Mouse (Mus musculus) gastrocnemius, adult 2 months (tissue): ENCODE results near the gene Amph. TPM values are rescaled to one million over a fixed set of nuclear protein-coding genes. Genes with fewer than 3 reads are reported as not detected.
"Not testable (repeated sequence)": the region's sequence is repeated elsewhere in the genome, so short reads cannot be mapped to it uniquely, and the experiment has no call there.

Experiments
- DNase-seq: peaks from one replicate; pipeline ENCODE4 v3.0.0; 2022
- H3K27ac ChIP-seq: fragments of 200-600 bp; 2 replicates; pipeline ENCODE4 v1.8.1; 2022; ENCODE audit warnings: mild to moderate bottlenecking
- H3K4me3 ChIP-seq: fragments of 200-600 bp; 2 replicates; pipeline ENCODE4 v1.8.1; 2022; ENCODE audit warnings: mild to moderate bottlenecking, moderate library complexity
- CTCF ChIP-seq: fragments of 200-600 bp; IDR thresholded peaks from 2 replicates; pipeline ENCODE4 v1.8.1; 2022; ENCODE audit warnings: antibody characterized with exemption, mild to moderate bottlenecking, moderate library complexity
- intact Hi-C: fragments of 180-260 bp; cut with DNase I; formaldehyde crosslinking; loops from one replicate; pipeline ENCODE4 v1.15.1; 2025
- long read RNA-seq, 2 experiments: library from polyadenylated mRNA; stranded (forward); transcript quantifications; one replicate each; pipeline ENCODE4 v2.0.0; 2021
- total RNA-seq, 2 experiments: library from RNA; stranded (reverse); gene quantifications; 2 replicates each; pipeline ENCODE4 v1.2.3; 2021

Amph gene
- under 1 TPM; 0.33 to 0.73 TPM for total RNA-seq
- long read RNA-seq, experiment 1, partial matches to known transcripts = 0 of 2 reads
- long read RNA-seq, experiment 1, other reads (novel, unspliced or antisense) = 2 of 2 reads
- long read RNA-seq, experiment 2, partial matches to known transcripts = 0 of 1 reads
- long read RNA-seq, experiment 2, other reads (novel, unspliced or antisense) = 1 of 1 reads

DNA sequence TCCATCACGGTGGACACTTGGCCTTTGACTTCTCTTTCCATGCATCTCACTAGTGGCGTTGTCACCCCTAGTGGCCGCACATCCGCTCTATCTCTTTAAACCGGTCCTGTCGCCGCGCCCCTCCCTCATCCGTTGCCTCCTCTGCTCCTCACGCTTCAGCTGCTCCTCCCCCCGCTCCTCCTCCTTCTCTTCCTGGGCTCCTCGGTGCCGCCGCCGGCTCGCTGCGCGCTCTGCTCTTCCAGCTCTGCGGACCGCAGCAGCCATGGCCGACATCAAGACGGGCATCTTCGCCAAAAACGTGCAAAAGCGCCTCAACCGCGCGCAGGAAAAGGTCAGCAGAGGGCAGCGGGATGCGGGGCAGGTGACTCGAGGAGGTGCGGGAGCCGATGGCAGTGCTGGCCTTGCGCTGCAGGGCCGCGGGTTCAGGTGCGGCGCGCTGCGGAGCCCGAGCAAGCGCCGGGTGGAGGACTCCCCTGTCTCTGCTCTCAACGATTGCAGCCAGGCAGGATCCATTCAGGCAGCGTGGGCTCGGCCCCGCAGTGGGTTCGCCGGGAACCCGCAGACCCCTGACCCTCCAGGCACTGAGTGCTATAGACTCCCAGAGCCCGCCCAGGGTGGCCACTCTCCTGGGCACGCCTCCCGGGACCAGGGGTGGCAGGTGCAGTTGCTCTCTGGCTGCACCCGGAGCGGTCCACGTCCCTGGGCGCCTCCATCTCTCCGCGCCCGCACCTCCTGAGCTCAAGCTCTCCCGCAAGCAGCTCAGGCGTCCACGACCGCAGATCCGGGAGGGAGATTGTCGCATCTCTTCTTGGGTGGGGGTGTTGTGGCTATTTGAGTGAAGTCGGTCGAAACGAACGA is at the start of gene Amph:
Gene Amph (plus strand): TSS at position 35 of the 858 bp plus-strand sequence.
- H3K27ac ChIP-seq = peak within 1 kb of the TSS; percentile 51
- H3K4me3 ChIP-seq = peak within 1 kb of the TSS; percentile 73
- peak; percentile 61 for DNase-seq
- intact Hi-C loops = no loop called here
- TF ChIP-seq CTCF = peak; percentile 17

DNA sequence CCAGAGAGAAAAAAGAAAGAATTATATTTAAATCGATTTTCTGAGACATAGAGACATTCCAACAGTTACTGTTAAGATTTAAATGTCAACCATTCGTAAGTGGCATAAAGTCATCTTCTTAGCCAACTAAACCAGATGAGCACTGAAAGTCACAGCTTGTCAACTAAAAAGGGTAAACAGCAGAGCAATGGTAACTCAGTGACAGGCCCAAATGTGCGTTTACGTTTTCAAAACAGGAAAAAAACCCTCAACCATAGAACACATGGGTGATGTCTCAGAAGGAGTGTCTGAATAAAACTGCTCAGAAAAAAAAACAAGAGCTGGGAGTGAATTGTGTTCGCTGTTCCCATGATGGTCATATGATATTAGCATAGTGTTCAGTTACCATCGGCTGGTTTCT is 44.4 kb upstream of the Amph start:
- TF ChIP-seq CTCF = no peak
- DNase-seq = no peak
- intact Hi-C loops = no loop called here
- Histone ChIP-seq H3K27ac (no peak overlapping the region), H3K4me3 (no peak overlapping the region)

DNA sequence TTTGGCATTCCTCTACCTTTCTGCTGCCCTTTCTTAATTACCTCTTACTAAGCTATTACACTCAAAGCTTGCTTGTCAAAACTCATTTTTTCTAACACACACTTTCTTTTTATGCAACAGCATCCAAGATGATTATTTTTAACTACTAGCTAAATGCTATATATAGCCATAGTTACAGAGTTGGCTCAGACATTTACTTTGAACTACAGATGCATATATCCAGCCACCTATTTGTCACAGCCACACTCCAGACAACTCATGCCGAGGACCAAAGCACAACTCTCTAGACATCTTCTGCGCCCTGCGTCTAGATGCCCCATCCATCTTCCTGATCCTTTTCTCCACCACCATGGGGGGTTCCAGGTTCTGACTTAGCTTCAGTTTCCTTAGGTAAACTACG is 33.2 kb upstream of the Amph start:
- no peak overlapping the region for H3K4me3 ChIP-seq
- no peak overlapping the region for H3K27ac ChIP-seq
- intact Hi-C loops = no loop called here
- DNase-seq = no peak
- TF ChIP-seq CTCF = no peak

DNA sequence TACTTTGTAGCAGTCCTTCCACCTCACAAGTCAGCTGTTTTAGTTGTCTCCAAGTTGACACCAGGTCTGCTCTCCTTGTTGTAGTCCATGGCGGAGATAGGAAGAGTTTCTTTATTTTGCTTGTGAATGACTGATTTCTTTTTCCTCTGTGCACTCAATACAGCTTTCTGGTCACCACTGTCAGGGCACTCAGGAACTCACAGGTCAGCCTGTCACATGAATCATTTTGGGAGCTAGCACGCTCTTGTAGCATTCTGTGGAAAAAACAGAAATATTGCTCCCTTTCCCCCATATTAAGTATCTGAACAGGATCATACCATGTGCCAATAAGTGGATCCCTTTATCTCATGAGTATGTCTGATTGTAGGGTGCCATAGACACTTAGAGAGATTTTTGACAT is 14.8 kb upstream of the Amph start:
- DNase-seq, H3K27ac ChIP-seq, intact Hi-C loops, H3K4me3 ChIP-seq: not testable (repeated sequence)

DNA sequence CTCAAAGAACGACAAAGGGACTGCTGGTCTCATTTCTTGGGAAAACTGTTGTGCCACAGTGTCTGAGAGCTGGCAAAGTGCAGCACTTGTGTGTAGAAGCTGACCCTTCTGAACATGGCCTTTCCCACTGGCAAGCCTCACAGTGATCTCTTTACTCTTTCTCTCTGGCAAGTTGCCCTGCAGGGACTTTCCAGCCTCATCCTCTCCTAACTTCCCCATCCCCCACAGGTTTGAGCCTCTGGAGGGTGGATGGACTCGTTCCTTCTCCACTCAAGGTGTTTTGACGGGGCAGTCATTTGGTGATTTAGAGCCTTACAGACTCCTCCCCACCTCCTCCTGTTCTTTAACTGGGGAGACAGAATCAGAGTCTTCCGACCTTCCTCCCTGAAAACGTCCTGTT is 319 bp upstream of the Amph start:
- intact Hi-C loops = no loop called here
- peak overlapping the region; percentile 73 for H3K4me3 ChIP-seq

DNA sequence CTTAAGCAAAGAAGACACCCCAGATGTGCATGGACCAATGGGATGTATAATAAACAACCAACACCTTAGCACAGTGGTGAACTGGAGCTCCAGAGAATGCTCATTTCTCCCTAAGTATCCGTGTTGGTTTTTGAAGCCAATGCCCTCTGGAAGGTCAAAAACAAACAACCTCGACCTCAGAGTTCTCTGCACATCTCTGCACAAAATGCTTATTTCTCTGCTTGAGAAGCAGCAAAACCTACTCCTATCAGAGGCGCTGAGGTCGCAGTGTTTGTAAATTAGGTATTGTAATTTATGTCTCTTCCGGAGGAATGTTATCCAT is 985 bp downstream of the Amph start:
- DNase-seq = no peak
- intact Hi-C loops = no loop called here
- TF ChIP-seq CTCF = no peak
- Histone ChIP-seq H3K27ac (no peak overlapping the region), H3K4me3 (peak overlapping the region; percentile 73)

More for the DNA sequence above, 319 bp upstream of the Amph start:
- no peak overlapping the region for H3K27ac ChIP-seq
- no peak for TF ChIP-seq CTCF
- DNase-seq = no peak

DNA sequence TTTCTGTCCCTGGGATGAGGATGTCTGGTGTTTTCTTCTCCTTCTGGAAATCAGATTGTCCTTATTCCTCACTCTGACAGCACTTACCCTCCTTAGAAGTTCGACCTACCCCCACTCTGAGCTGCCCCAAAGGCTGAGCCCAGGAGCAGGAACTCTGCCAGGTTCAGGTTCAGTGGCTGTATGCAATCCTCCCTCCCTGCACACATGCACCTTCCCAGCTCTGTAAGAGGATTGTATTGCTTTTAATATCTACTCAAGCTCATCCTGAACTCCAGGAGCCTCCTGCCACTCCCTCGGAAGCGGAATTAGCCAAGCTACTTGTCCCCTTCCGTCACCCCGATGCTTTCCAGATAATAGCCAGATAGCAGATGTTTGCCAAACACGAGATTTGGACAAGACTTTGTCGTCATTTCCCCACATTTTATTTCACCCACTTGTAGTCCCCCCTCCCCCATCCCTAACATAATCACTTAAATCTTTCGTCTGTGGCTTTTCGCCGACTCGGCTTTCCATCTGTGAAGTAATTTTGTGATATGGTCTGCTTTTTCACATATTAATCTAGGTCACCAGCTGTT is 1.7 kb downstream of the Amph start:
- intact Hi-C loops = no loop called here
- no peak for DNase-seq
- H3K27ac ChIP-seq = no peak overlapping the region
- H3K4me3 ChIP-seq = peak overlapping the region; percentile 29
- no peak for TF ChIP-seq CTCF

DNA sequence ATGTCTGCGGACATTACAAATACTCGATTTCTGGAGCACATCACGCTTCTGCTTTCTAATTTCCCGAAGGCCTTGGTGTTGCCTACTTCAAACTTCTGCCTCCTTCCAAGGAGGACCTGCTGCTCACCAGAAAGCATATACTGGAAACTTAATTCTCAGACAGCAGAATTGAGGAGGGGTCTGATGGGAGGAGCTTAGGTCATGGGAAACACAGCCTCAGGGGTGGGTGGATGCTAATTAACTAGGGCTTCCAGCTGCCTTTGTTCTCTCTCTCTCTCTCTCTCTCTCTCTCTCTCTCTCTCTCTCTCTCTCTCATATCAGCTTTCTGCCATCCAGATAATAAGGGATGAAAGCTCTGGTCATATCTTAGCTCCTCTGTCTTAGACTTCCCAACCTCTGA is 5.6 kb downstream of the Amph start:
- DNase-seq = no peak
- Histone ChIP-seq H3K4me3 (no peak overlapping the region), H3K27ac (no peak overlapping the region)
- intact Hi-C loops = no loop called here
- no peak for TF ChIP-seq CTCF

DNA sequence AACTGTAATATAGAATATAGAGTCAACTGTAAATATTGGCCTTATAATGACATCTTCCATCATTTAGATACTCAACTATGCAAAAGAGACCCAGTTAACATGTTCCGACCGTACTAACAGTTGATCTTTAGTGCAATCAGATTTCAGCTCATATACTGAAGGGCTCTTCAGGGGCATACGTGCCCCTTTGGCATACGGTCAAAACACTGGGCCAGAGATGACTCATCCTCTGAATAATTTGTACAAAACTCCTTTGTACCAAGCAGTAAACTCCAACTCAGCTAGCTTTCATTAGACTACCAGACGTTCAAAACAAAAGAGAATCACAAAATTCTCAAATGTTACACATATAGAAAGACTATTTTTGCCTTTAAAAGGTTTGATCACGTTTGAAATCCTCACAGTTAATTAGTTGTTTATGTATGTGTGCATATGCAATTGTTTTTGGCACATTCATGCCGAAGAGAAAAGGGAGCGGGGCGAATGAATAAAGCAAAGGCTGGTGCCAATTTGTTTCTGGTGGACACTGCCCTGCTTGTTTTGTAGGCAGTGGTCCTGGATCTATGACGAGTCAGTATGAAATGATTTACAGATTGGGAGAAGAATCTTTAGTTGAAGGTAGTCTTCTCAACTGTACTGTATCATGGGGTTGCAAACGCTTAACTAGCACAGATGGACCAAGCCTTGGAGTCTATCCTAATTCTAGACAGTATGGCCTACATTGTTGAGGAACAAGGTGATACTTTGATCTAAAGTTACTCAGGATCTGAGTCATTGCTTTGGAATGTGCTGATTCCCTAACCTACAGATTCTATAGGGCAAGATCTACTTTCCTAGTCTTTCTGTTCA is 8.3 kb downstream of the Amph start:
- intact Hi-C loops = no loop called here
- TF ChIP-seq CTCF = no peak
- no peak overlapping the region for H3K4me3 ChIP-seq
- no peak for DNase-seq
- H3K27ac ChIP-seq = no peak overlapping the region

DNA sequence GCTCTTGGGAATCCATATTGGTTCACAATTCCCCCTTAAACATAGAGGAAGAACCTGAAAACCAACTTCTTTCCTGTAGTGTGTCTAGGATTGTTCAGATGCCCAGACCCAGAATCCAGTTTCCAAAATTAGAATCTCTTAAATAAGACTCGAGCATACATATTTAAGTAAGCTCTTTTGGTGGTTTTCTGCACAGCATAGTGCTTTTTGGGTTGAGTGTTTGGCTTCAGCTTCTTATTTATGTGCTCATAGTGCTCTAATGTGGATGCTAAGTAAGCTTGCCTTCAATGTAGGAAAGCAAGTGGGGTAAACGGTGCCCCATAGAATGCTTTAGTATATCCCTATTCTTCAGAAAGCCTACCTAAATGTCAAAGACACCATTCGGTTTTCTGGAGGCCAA is 9.0 kb downstream of the Amph start:
- TF ChIP-seq CTCF = no peak
- Histone ChIP-seq H3K4me3 (no peak overlapping the region), H3K27ac (no peak overlapping the region)
- DNase-seq = no peak
- intact Hi-C loops = no loop called here

DNA sequence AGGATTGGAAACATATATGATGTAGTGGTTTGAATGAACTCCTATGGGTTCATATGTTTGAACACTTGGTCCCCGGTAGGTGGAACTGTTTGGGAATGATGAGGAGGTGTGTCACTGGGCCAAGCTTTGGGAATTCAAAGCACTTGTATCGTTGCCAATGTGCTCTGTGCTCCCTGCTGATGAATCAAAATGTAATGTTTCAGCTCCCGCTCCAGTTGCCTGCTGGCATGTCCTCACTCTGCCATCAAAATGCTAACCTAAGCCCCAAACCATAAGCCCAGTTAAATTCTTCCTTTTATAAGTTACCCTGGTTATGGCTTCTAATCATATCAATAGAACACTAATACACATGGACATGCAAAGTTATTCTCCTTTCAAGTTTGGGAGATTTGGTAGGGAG is 24.6 kb downstream of the Amph start:
- intact Hi-C loops = no loop called here
- Histone ChIP-seq H3K4me3 (no peak overlapping the region), H3K27ac (no peak overlapping the region)
- TF ChIP-seq CTCF = no peak
- DNase-seq = no peak

DNA sequence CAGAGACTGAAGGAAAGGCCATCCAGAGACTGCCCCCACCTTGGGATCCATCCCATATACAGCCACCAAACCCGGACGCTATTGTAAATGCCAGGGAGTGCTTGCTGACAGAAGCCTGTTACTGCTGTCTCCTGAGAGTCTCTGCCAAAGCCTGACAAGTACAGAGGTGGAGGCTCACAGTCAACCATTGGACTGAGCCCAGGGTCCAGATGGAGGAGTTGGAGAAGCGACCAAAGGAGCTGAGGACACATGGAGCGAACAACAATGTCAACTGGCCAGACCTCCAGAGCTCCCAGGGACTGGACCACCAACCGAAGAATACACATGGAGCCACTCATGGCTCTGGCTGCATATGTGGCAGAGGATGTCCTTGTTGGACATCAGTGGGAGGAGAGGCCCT is 26.3 kb downstream of the Amph start:
- TF ChIP-seq CTCF = no peak
- intact Hi-C loops = no loop called here

DNA sequence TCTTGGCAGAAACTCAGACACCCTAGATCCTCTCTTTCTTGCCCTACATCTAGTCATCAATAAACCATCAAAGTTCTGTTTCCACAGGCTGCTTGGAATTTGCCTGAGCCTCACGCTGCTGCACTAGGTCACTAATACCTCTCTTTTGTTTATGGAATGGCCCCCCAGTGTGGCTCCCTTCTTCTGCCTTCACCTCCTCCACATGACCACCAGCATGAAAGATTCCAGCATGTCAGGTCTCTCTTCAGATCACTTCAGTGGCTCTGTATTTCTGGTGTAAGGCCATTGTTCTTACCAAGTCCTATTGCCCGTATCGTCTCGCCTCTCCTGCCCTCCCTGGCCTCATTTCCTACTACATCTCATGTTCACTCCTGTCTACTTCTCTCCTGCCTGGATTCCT is 39.3 kb downstream of the Amph start:
- TF ChIP-seq CTCF = no peak

More for the DNA sequence above, 26.3 kb downstream of the Amph start:
- H3K4me3 ChIP-seq = no peak overlapping the region
- H3K27ac ChIP-seq = no peak overlapping the region
- DNase-seq = no peak

More for the DNA sequence above, 39.3 kb downstream of the Amph start:
- intact Hi-C loops = no loop called here
- DNase-seq = no peak
- Histone ChIP-seq H3K4me3 (no peak overlapping the region), H3K27ac (no peak overlapping the region)
